Mouse (Mus musculus): ENCODE measurements around the gene Clcn2.
A peak's percentile ranks its signal among the peaks of the same experiment; 100 is the strongest.
"Not testable (repeated sequence)": the region's sequence is repeated elsewhere in the genome, so short reads cannot be mapped to it uniquely, and the experiment has no call there.

The Clcn2 gene

GRCm38 (mm10) chr16:20701316-20701715, 16.2 kb downstream of the Clcn2 start:
- peak in 1 of 2 experiments; percentile 20 for DNase-seq

GRCm38 (mm10) chr16:20700036-20700435, 17.5 kb downstream of the Clcn2 start:
- DNase-seq: peak; percentile 70 to 77

GRCm38 (mm10) chr16:20699266-20699665, 18.3 kb downstream of the Clcn2 start:
- peak in 1 of 2 experiments; percentile 4 for DNase-seq

GRCm38 (mm10) chr16:20695622-20696323, 21.8 kb downstream of the Clcn2 start:
- peak; percentile 96 to 97 for DNase-seq

GRCm38 (mm10) chr16:20694781-20695180, 22.8 kb downstream of the Clcn2 start:
- peak; percentile 78 to 86 for DNase-seq

GRCm38 (mm10) chr16:20693111-20693701, 24.3 kb downstream of the Clcn2 start, which contains the start of gene Fam131a:
TSS of gene Fam131a (plus strand) at chr16:20693241.
- DNase-seq: peak; percentile 95 to 99

- peak in 1 of 2 experiments; percentile 44 for DNase-seq
Measured at GRCm38 (mm10) chr16:20692241-20692965, 25.1 kb downstream of the Clcn2 start.

GRCm38 (mm10) chr16:20691617-20692016, 25.9 kb downstream of the Clcn2 start:
- DNase-seq: no peak

- DNase-seq: no peak
Measured at GRCm38 (mm10) chr16:20690774-20691173, 26.8 kb downstream of the Clcn2 start.

GRCm38 (mm10) chr16:20677974-20678675, 39.4 kb downstream of the Clcn2 start:
- peak; percentile 74 to 76 for DNase-seq

- DNase-seq: no peak
Measured at GRCm38 (mm10) chr16:20677380-20677779, 40.2 kb downstream of the Clcn2 start.

- no peak for DNase-seq
Measured at GRCm38 (mm10) chr16:20676702-20677101, 40.8 kb downstream of the Clcn2 start.

- DNase-seq: no peak
Measured at GRCm38 (mm10) chr16:20675213-20675612, 42.3 kb downstream of the Clcn2 start.

- DNase-seq: peak; percentile 32 to 33
Measured at GRCm38 (mm10) chr16:20673706-20674303, 43.7 kb downstream of the Clcn2 start.

GRCm38 (mm10) chr16:20672965-20673705, 44.4 kb downstream of the Clcn2 start:
- peak; percentile 71 to 75 for DNase-seq

- DNase-seq: peak; percentile 97 to 98
Measured at GRCm38 (mm10) chr16:20672500-20672902, 45.0 kb downstream of the Clcn2 start.

GRCm38 (mm10) chr16:20671886-20672285, 45.7 kb downstream of the Clcn2 start:
- DNase-seq: no peak

- DNase-seq: no peak
Measured at GRCm38 (mm10) chr16:20670291-20670690, 47.3 kb downstream of the Clcn2 start.

GRCm38 (mm10) chr16:20668013-20668412, 49.5 kb downstream of the Clcn2 start, which contains the start of gene Eif4g1:
TSS of gene Eif4g1 (plus strand) at chr16:20668313.
- DNase-seq: not testable (repeated sequence)

- DNase-seq: no peak
Measured at GRCm38 (mm10) chr16:20657661-20658060, 59.9 kb downstream of the Clcn2 start.

GRCm38 (mm10) chr16:20653315-20653714, 64.2 kb downstream of the Clcn2 start:
- no peak for DNase-seq

Data from cerebellum, postnatal 14 days (tissue).